Mouse (Mus musculus): ENCODE measurements at regions not wholly inside any gene's neighbourhood (a gene's known extent, or its start where the extent isn't known, plus 50 kb on each side); places are given as distances from the start of the nearest gene placed in this dataset.

DNA sequence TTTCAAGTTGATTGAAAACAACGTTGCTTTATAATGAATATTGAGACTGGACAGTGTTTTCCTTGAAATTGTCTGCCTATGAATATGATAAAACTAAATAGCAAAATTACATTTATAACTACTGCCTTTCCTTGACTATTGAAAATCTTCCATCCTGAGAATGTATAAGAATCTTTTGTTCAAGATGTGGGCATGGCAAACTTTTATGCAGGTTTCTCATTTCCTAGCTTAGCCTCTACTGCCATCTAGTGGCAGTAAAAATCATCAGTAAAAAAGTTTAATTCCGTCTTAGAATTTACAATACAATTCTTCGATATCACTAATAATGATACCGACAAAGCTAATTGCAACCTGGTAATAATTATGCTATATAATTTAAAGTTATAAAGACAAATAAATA is 123.5 kb upstream of the Cypt12 start:
- Histone ChIP-seq H3K4me2 (replicated peaks; ENCODE audit: low read depth, low read length, severe bottlenecking) (no peak overlapping the region), H3K27ac (replicated peaks; ENCODE audit: low read depth, low read length) (no peak overlapping the region), H3K9me3 (ENCODE audit: control insufficient read depth, low read length) (no peaks in the 10 kb centered on the region), H3K4me3 (replicated peaks; ENCODE audit: low read length) (no peak overlapping the region), H3K36me3 (ENCODE audit: control insufficient read depth, insufficient read depth, low read length) (no peaks in the 10 kb centered on the region), H3K4me1 (ENCODE audit: control insufficient read depth, insufficient read depth, low read length) (no peaks in the 10 kb centered on the region), H3K27me3 (ENCODE audit: control insufficient read depth, insufficient read depth, low read length) (no peaks in the 10 kb centered on the region), H3K9ac (ENCODE audit: low read depth, low read length, severe bottlenecking) (no peak overlapping the region)
- WGBS: 44% methylated on average over 4 of the region's 4 CpGs
- TF ChIP-seq POLR2A (IDR thresholded peaks at IDR 0.05; ENCODE audit: borderline replicate concordance, extremely low read depth, insufficient read depth, insufficient read length): no peak
- peak; percentile 40 for DNase-seq (ENCODE audit: low spot score)
- no peak for ATAC-seq (ENCODE audit: low FRiP score, low read depth)

DNA sequence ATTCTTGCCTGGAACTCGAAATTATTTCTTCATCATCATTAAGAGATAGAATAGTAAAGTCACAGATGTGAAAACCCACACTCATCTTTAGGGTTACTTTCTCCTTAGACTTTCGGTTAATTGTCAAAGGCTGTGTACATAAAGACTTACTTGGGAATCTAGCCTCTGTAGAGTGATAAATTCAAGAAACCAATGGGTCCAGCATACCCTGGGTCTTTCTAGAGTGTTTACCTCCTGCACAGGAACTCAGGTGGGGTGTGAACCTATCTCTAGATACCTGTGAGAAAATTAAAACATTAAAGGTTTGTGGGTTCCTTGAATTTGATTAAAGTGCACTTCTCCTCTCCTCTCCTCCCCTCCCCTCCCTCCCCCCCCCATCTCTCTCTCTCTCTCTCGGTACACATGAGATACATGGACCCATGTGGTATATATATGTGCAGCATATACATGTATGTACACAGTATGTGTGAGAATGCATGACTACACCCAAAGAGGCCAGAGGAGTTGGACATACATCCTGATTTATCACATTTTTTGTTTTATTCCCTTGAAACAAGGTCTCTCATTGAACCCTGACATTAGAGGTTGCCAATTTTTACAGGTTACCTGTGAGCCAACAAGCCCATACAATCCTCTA is 122.8 kb upstream of the Cypt12 start:
- H3K4me3 ChIP-seq (replicated peaks; ENCODE audit: low read length): no peak overlapping the region
- no peak overlapping the region for H3K9ac ChIP-seq (ENCODE audit: low read depth, low read length, severe bottlenecking)
- no peaks in the 10 kb centered on the region for H3K36me3 ChIP-seq (ENCODE audit: control insufficient read depth, insufficient read depth, low read length)
- no peak overlapping the region for H3K4me2 ChIP-seq (replicated peaks; ENCODE audit: low read depth, low read length, severe bottlenecking)
- no peaks in the 10 kb centered on the region for H3K4me1 ChIP-seq (ENCODE audit: control insufficient read depth, insufficient read depth, low read length)
- ATAC-seq (ENCODE audit: low FRiP score, low read depth) (no peak), DNase-seq (ENCODE audit: low spot score) (no peak)
- H3K9me3 ChIP-seq (ENCODE audit: control insufficient read depth, low read length): no peaks in the 10 kb centered on the region
- WGBS: 68% methylated on average over 3 of the region's 3 CpGs
- TF ChIP-seq POLR2A (IDR thresholded peaks at IDR 0.05; ENCODE audit: borderline replicate concordance, extremely low read depth, insufficient read depth, insufficient read length): no peak
- H3K27ac ChIP-seq (replicated peaks; ENCODE audit: low read depth, low read length): no peak overlapping the region
- no peaks in the 10 kb centered on the region for H3K27me3 ChIP-seq (ENCODE audit: control insufficient read depth, insufficient read depth, low read length)

DNA sequence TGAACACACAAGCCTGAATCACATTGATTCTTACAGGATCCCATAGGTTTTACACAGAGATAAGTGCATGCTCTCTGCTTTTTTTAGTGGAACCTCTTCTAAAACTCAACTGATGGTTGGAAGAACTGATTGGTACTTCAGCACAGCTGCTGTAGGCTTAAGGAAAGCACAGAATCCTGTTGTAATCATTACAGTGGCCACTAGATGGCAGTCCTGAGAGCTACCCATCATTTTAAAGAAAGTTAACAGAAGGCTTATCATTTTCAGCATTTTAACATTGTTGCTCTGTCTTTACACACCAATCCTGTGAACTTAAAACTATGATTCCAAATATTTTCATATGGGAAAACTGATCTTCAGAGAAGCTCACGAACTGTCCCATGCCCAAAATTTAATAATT is 113.5 kb upstream of the Cypt12 start:
- Histone ChIP-seq H3K9ac (ENCODE audit: low read depth, low read length, severe bottlenecking) (no peak overlapping the region), H3K27me3 (ENCODE audit: control insufficient read depth, insufficient read depth, low read length) (no peaks in the 10 kb centered on the region), H3K36me3 (ENCODE audit: control insufficient read depth, insufficient read depth, low read length) (no peaks in the 10 kb centered on the region), H3K4me1 (ENCODE audit: control insufficient read depth, insufficient read depth, low read length) (no peaks in the 10 kb centered on the region), H3K4me2 (replicated peaks; ENCODE audit: low read depth, low read length, severe bottlenecking) (no peak overlapping the region), H3K9me3 (ENCODE audit: control insufficient read depth, low read length) (no peaks in the 10 kb centered on the region), H3K27ac (replicated peaks; ENCODE audit: low read depth, low read length) (no peak overlapping the region), H3K4me3 (replicated peaks; ENCODE audit: low read length) (no peak overlapping the region)
- TF ChIP-seq POLR2A (IDR thresholded peaks at IDR 0.05; ENCODE audit: borderline replicate concordance, extremely low read depth, insufficient read depth, insufficient read length): no peak
- DNase-seq (ENCODE audit: low spot score) (peak; percentile 76), ATAC-seq (ENCODE audit: low FRiP score, low read depth) (no peak)
- WGBS: 27% methylated on average over 1 of the region's 1 CpGs

DNA sequence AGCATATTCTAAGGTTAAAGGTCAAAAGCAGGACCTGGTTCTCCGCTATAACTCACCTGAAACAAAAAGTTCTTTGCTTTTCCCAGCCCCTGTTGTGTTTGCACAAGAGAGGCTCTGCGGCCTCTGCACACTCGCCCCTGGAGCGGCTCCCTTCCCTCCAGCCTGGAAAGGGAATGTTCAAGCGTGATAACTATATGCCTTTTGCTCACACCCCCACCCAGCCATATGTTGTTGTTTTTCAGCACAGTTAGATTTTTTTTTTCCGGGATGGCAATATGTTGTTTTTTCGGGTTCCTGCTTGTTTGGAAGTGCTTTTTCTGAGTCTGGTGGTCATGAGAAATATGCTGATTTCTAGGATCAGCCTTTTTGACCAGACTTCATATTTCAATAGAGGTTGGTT is 100.6 kb upstream of the Cypt12 start:
- Histone ChIP-seq H3K27me3 (ENCODE audit: control insufficient read depth, insufficient read depth, low read length) (no peaks in the 10 kb centered on the region), H3K4me2 (replicated peaks; ENCODE audit: low read depth, low read length, severe bottlenecking) (no peak overlapping the region), H3K4me3 (replicated peaks; ENCODE audit: low read length) (no peak overlapping the region), H3K9me3 (ENCODE audit: control insufficient read depth, low read length) (no peaks in the 10 kb centered on the region), H3K9ac (ENCODE audit: low read depth, low read length, severe bottlenecking) (no peak overlapping the region), H3K4me1 (ENCODE audit: control insufficient read depth, insufficient read depth, low read length) (no peaks in the 10 kb centered on the region), H3K27ac (replicated peaks; ENCODE audit: low read depth, low read length) (no peak overlapping the region), H3K36me3 (ENCODE audit: control insufficient read depth, insufficient read depth, low read length) (no peaks in the 10 kb centered on the region)
- no peak for TF ChIP-seq POLR2A (IDR thresholded peaks at IDR 0.05; ENCODE audit: borderline replicate concordance, extremely low read depth, insufficient read depth, insufficient read length)
- ATAC-seq (ENCODE audit: low FRiP score, low read depth) (no peak), DNase-seq (ENCODE audit: low spot score) (no peak)
- WGBS: 80% methylated on average over 7 of the region's 7 CpGs

DNA sequence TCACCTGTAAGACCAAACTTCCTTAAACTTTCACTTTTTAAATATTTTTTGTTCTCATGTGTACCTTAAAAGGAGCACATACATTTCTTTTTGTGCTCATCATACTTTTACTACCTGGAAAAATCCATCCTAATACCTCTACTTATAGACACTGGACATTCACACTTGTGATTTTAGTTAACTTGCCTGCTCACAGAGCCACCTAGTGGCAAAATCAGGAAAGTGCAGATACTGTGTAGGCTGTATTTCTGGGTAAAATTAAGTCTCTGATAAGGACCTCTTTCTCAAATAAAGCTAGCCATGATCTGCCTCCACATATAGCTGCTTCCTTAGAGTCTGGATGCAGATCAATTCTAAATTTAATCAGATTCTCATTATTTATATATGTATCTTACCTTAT is 100.0 kb upstream of the Cypt12 start:
- H3K27me3 ChIP-seq (ENCODE audit: control insufficient read depth, insufficient read depth, low read length): no peaks in the 10 kb centered on the region
- no peak for TF ChIP-seq POLR2A (IDR thresholded peaks at IDR 0.05; ENCODE audit: borderline replicate concordance, extremely low read depth, insufficient read depth, insufficient read length)
- DNase-seq (ENCODE audit: low spot score) (no peak), ATAC-seq (ENCODE audit: low FRiP score, low read depth) (no peak)
- H3K9me3 ChIP-seq (ENCODE audit: control insufficient read depth, low read length): no peaks in the 10 kb centered on the region
- no peak overlapping the region for H3K9ac ChIP-seq (ENCODE audit: low read depth, low read length, severe bottlenecking)
- H3K27ac ChIP-seq (replicated peaks; ENCODE audit: low read depth, low read length): no peak overlapping the region
- no peaks in the 10 kb centered on the region for H3K36me3 ChIP-seq (ENCODE audit: control insufficient read depth, insufficient read depth, low read length)
- no peaks in the 10 kb centered on the region for H3K4me1 ChIP-seq (ENCODE audit: control insufficient read depth, insufficient read depth, low read length)
- no peak overlapping the region for H3K4me2 ChIP-seq (replicated peaks; ENCODE audit: low read depth, low read length, severe bottlenecking)
- H3K4me3 ChIP-seq (replicated peaks; ENCODE audit: low read length): no peak overlapping the region

DNA sequence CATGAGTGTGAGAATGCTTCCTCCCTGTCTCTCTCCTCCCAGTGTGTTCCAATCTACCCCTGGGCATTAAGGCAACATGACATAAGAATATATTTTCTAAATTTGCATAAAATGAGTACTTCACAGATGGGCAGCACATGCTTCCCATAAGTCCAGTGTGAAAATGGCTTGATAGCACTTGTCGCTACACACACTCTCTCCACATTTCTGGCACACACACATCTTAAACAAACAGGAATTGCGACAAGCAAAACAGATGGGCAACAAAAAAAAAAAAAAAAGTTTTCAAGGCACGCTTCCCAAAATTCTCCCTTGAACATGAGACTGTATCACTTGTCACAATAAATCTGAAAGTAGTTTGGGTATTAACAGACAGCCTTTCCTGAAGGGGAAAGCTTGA is 85.8 kb upstream of the Cypt12 start:
- no peak overlapping the region for H3K4me3 ChIP-seq (replicated peaks; ENCODE audit: low read length)
- no peak for DNase-seq (ENCODE audit: low spot score)
- H3K27me3 ChIP-seq (ENCODE audit: control insufficient read depth, insufficient read depth, low read length): no peaks in the 10 kb centered on the region
- 76% methylated on average over 3 of the region's 3 CpGs for WGBS
- H3K9me3 ChIP-seq (ENCODE audit: control insufficient read depth, low read length): no peaks in the 10 kb centered on the region
- no peak overlapping the region for H3K27ac ChIP-seq (replicated peaks; ENCODE audit: low read depth, low read length)
- no peak overlapping the region for H3K4me2 ChIP-seq (replicated peaks; ENCODE audit: low read depth, low read length, severe bottlenecking)
- H3K4me1 ChIP-seq (ENCODE audit: control insufficient read depth, insufficient read depth, low read length): no peaks in the 10 kb centered on the region
- no peak overlapping the region for H3K9ac ChIP-seq (ENCODE audit: low read depth, low read length, severe bottlenecking)
- H3K36me3 ChIP-seq (ENCODE audit: control insufficient read depth, insufficient read depth, low read length): no peaks in the 10 kb centered on the region
- ATAC-seq (ENCODE audit: low FRiP score, low read depth): no peak
- no peak for TF ChIP-seq POLR2A (IDR thresholded peaks at IDR 0.05; ENCODE audit: borderline replicate concordance, extremely low read depth, insufficient read depth, insufficient read length)

Data from limb, embryonic 14.5 days (tissue).